Mouse (Mus musculus) embryonic facial prominence, embryonic 10.5 days (tissue): ENCODE data around the gene Mbd4. TPM values are rescaled to one million over a fixed set of nuclear protein-coding genes. Genes with fewer than 3 reads are reported as not detected.

Experiments
- DNase-seq: peaks from one replicate; pipeline ENCODE4 v3.0.0-alpha.2; 2017; ENCODE audit warnings: low spot score
- H3K27ac ChIP-seq: fragments of 300-500 bp; sonication (generic); replicated peaks from 2 replicates; pipeline ENCODE4 v1.5.1; 2016; ENCODE audit warnings: mild to moderate bottlenecking
- H3K27me3 ChIP-seq: fragments of 300-500 bp; sonication (generic); replicated peaks from 2 replicates; pipeline ENCODE4 v1.6.1; 2016; ENCODE audit warnings: low read depth, mild to moderate bottlenecking; ENCODE audit not compliant: poor library complexity, severe bottlenecking
- H3K36me3 ChIP-seq: fragments of 300-500 bp; sonication (generic); replicated peaks from 2 replicates; pipeline ENCODE4 v1.6.1; 2016; ENCODE audit warnings: mild to moderate bottlenecking, moderate library complexity
- H3K4me1 ChIP-seq: fragments of 300-500 bp; sonication (generic); 2 replicates; pipeline ENCODE4 v1.6.1; 2016
- H3K4me3 ChIP-seq: fragments of 300-500 bp; sonication (generic); 2 replicates; pipeline ENCODE4 v1.5.1; 2016; ENCODE audit warnings: mild to moderate bottlenecking, moderate library complexity
- H3K9me3 ChIP-seq: fragments of 300-500 bp; sonication (generic); 2 replicates; pipeline ENCODE4 v1.6.1; 2016; ENCODE audit warnings: mild to moderate bottlenecking
- WGBS: fragments of 180-500 bp; shearing (Covaris S2); methylation state at CpG from one replicate; pipeline ENCODE4 v1.1.7; 2016; 5-methylcytosine and 5-hydroxymethylcytosine counted together
- polyA plus RNA-seq: library from polyadenylated mRNA; unstranded; fragments of >200 nt; fragmentation: Nextera tagmentation; extraction: Ambion mirVana; gene quantifications from 2 replicates; pipeline ENCODE4 v1.2.1, GENCODE M21; 2016

Mbd4 gene
- 33.2 and 34.2 TPM in 2 replicates for polyA plus RNA-seq

DNA sequence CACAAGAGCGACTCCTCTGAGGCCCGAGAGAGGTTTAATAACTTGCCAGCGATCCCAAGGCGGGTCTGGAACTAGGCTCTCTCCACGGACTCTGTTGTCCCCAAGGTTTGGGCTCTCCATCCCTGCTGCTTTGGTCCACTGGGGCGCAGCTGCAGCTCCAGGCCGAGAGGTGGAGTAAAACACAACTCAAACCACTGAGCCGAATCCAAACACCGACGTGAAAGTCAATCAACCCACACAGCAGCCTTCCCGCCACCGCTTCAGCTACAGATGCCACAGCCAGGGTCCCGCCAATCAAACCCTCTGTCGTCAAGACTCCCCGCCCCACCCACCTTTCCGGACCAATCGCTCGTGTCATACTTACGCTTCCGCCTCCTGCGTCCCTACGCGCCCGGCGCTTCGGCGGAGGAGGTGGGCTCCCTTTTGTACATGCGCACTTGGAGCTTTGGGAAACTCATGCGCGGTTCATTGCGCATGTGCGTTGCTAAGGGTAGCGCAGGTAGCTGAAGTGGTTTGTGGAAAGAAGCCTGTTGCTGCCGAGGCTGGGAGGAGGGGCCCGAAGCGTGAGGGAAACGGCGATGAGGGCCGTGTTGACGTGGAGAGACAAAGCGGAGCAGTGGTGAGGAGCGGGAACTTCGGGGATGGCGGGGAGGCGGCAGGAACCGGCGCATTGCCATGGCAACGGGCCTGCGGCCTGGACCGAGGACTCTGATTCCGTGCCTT, at the start of gene Mbd4, which contains the start of gene Ift122:
TSS of gene Mbd4 (minus strand) at position 281 of the 723 bp plus-strand sequence.
TSS of gene Ift122 (plus strand) at position 380 of the 723 bp plus-strand sequence.
- Histone ChIP-seq H3K36me3 (peaks cover 23% of the 10 kb centered on the region), H3K9me3 (no peaks in the 10 kb centered on the region), H3K27ac (peak within 1 kb of the TSS; percentile 90), H3K4me3 (peak within 1 kb of the TSS; percentile 77), H3K4me1 (peaks cover 24% of the 10 kb centered on the region), H3K27me3 (no peaks in the 10 kb centered on the region)
- DNase-seq = peak; percentile 99
- under 1% methylated on average over 51 of the region's 51 CpGs for WGBS

DNA sequence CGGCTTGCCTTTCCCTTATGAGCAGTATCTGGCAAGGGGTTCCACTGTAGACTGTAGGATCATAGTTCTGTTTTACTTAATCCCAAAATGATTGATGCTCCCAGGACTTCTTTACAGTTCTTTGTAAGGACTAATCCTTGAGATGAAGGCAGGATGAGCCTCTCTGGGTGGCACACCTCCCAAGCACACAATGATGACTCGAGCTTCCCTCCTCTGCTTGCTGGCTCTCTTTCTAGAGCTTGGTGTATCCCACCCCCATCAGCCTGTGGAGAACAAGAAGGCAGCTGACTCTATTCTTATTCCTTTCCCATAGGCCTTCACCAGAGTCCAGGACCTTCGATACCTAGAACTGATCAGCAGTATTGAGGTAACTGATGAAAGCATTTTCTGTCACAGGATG, 49.4 kb upstream of the Mbd4 start:
- Histone ChIP-seq H3K4me1 (peaks cover 37% of the 10 kb centered on the region), H3K36me3 (peaks cover 64% of the 10 kb centered on the region), H3K9me3 (no peaks in the 10 kb centered on the region), H3K4me3 (no peak overlapping the region), H3K27me3 (no peaks in the 10 kb centered on the region), H3K27ac (no peak overlapping the region)
- 86% methylated on average over 3 of the region's 3 CpGs for WGBS
- no peak for DNase-seq

DNA sequence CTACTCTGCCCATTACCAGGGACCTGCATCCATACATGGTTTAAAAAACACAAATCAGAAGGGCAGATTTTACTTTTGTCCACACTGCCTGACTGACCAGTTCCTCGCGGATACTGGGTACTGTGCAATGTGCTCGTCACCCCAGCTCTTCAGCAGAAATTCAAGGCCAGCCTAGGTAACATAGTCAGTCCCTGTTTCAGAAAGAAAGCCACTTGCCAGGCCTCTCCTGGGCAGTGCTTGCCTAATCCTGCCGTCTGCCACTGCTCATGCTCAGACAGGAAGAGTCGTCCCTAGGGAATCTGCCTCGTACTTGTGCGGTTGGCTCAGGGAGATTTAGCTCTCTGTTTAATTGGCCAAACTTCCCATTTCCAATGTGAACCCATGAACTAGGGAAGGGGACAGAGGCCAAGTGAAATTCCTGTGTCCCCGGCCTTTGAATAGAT, 48.3 kb upstream of the Mbd4 start:
- DNase-seq = no peak
- no peaks in the 10 kb centered on the region for H3K27me3 ChIP-seq
- H3K36me3 ChIP-seq = peaks cover 58% of the 10 kb centered on the region
- H3K4me3 ChIP-seq = no peak overlapping the region
- 77% methylated on average over 8 of the region's 8 CpGs for WGBS
- H3K27ac ChIP-seq = no peak overlapping the region; the same call in 1 of the 2 replicates
- H3K4me1 ChIP-seq = peaks cover 44% of the 10 kb centered on the region
- no peaks in the 10 kb centered on the region for H3K9me3 ChIP-seq

DNA sequence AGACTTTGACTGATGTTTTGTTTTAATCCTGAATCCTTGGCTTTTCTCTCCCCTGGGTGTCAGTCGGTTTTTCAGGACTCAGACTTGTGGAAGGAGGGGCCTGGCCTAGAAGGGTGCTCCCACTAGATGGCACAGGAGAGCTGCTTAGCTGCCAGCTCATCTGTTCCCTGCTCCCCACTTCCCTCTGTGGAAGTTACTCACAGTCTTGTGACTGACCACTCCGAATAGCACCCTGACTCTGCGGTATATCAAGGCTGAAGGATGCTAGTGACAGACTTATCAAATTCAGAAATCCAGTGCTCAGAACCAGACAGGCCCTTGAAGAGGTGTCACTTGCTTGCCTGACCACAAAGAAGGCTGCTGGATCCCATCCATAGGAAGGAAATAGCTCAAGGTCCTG, 47.9 kb upstream of the Mbd4 start:
- peaks cover 58% of the 10 kb centered on the region for H3K36me3 ChIP-seq
- WGBS = 25% methylated on average over 3 of the region's 3 CpGs
- DNase-seq = peak; percentile 57
- no peak overlapping the region; the same call in 1 of the 2 replicates for H3K27ac ChIP-seq
- H3K4me3 ChIP-seq = no peak overlapping the region
- no peaks in the 10 kb centered on the region for H3K9me3 ChIP-seq
- H3K4me1 ChIP-seq = peaks cover 44% of the 10 kb centered on the region
- H3K27me3 ChIP-seq = no peaks in the 10 kb centered on the region

DNA sequence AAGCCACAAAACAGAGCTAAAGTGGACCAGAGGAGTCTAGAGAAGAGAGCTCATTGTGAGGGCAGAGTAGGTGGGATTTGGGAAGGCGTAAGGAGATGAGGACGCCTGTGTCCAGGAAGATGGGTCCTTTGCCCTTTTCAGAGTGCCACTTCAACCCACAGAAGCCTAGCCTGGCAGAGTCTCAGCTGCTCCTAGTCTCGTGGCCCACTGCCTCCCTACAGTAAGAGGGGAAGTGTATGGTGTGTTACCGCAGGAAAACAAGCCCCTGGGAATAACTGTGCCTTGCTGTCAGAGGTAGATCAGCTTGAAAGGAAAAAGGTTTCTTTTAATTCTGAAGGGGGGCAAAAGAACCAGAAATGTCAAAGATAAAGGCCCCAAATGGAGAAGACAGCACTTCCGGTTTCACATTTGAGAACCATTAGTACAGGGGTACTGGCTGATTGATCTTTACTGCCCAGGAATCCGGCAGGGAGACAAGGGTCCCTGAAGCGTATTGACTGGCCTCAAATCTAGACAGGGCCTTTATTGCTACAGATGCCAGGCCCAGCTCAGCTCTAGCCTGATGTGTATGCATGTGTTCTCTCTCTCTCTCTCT, 44.9 kb upstream of the Mbd4 start:
- Histone ChIP-seq H3K27ac (0 out of 2 replicates have a peak overlapping the region, but pooled peaks have one; percentile 30), H3K27me3 (no peaks in the 10 kb centered on the region), H3K4me1 (peaks cover 36% of the 10 kb centered on the region), H3K9me3 (no peaks in the 10 kb centered on the region), H3K36me3 (peaks cover 50% of the 10 kb centered on the region), H3K4me3 (no peak overlapping the region)
- DNase-seq = no peak
- 74% methylated on average over 7 of the region's 7 CpGs for WGBS

DNA sequence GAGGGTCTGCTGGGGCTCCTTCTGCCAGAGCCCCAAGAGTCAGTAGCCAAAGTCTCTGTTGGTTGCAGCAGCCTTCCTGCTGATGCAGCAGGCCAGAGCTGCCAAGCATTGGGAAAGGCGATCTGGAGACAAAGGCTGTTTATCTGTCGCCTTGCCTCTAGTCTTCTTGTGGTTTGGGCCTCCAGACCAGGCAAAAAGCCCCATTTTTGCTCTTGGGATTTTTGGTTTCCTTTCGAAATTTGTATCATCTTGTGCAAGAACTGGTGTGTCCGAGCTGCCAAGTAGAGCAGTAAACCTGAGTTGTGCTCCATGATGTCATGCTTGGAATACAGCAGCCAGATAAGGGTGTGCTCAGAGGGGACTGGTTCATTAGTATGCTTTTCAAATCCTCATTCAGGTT, 43.9 kb upstream of the Mbd4 start:
- H3K27ac ChIP-seq = no peak overlapping the region; the same call in 1 of the 2 replicates
- WGBS = 77% methylated on average over 4 of the region's 4 CpGs

DNA sequence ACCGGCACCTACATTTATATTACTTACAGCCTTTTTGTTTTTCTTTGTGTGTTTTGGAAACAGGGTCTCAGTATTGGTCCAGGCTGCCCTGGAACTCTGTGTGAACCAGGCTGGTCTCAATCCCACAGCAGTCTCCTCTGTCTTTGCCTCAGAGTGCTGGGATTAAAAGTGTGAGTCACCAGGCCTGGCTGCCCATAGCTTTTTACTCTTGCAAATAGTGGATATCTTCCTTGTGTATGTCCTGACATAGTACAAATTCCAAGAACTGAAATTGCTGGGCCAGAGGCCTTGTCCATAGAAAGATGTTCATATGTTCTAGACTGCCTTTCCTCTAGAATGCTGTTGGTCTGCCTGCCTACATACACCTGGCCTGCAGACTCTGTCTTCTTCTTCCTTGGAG, 43.2 kb upstream of the Mbd4 start:
- no peak overlapping the region for H3K27ac ChIP-seq
- H3K27me3 ChIP-seq = no peaks in the 10 kb centered on the region
- H3K36me3 ChIP-seq = peaks cover 55% of the 10 kb centered on the region
- no peaks in the 10 kb centered on the region for H3K9me3 ChIP-seq
- DNase-seq = no peak
- peaks cover 38% of the 10 kb centered on the region for H3K4me1 ChIP-seq
- no peak overlapping the region for H3K4me3 ChIP-seq
- 55% methylated on average over 1 of the region's 1 CpGs for WGBS

More for the DNA sequence above, 43.9 kb upstream of the Mbd4 start:
- DNase-seq = no peak
- no peaks in the 10 kb centered on the region for H3K27me3 ChIP-seq
- peaks cover 38% of the 10 kb centered on the region for H3K4me1 ChIP-seq
- H3K36me3 ChIP-seq = peaks cover 47% of the 10 kb centered on the region
- no peak overlapping the region for H3K4me3 ChIP-seq
- H3K9me3 ChIP-seq = no peaks in the 10 kb centered on the region

DNA sequence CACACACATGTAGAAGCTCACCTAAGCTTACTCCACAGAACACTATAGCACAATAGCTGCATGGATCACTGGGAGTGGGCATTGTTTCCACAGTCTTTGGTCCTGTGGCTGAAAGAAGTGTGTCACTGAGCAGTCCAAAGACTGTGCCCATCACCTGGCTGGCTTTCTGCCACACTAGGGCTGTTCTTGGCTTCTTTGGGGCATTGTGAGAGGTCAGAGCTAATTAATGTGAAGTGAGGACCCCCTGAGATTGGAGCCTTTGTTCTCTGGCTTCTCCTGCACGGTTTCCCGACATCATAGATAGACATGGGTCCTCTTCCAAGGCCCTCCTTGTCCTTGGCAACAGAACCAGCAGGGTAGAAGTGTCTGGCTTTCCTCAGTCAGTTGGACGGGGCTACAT, 39.2 kb upstream of the Mbd4 start:
- H3K36me3 ChIP-seq = peaks cover 71% of the 10 kb centered on the region
- 76% methylated on average over 3 of the region's 3 CpGs for WGBS
- H3K4me1 ChIP-seq = peaks cover 24% of the 10 kb centered on the region
- H3K27ac ChIP-seq = no peak overlapping the region
- DNase-seq = no peak
- H3K4me3 ChIP-seq = no peak overlapping the region
- peaks cover 7% of the 10 kb centered on the region; the same call in 1 of the 2 replicates for H3K9me3 ChIP-seq
- no peaks in the 10 kb centered on the region for H3K27me3 ChIP-seq

DNA sequence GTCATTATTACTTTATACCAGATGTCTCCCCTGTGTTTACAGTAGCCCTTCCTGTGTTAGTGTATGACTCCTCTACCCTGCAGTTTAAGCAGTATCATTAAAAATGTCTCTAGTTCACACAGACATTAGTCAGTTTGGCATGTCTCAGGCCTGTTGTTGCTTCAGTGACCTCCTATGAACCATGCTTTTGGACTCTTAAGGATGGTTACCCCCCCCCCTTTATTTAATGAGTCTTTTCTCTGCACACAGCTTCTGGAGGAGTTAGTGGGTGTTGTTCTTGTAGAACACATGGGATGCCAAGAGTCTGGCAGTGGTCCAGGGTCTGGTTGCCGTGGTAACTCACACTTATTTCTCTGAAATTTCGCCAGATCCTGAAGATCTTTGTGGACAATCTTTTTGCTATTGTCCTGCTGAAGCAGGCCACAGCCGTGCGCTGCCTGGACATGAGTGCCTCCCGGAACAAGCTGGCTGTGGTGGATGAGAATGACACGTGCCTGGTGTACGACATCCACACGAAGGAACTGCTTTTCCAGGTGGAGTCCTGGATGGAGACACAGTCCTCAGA, 38.4 kb upstream of the Mbd4 start:
- Histone ChIP-seq H3K27me3 (no peaks in the 10 kb centered on the region), H3K4me1 (peaks cover 23% of the 10 kb centered on the region), H3K27ac (0 out of 2 replicates have a peak overlapping the region, but pooled peaks have one; percentile 1), H3K9me3 (peaks cover 7% of the 10 kb centered on the region; the same call in 1 of the 2 replicates), H3K36me3 (peaks cover 75% of the 10 kb centered on the region), H3K4me3 (no peak overlapping the region)
- no peak for DNase-seq
- 84% methylated on average over 8 of the region's 8 CpGs for WGBS

DNA sequence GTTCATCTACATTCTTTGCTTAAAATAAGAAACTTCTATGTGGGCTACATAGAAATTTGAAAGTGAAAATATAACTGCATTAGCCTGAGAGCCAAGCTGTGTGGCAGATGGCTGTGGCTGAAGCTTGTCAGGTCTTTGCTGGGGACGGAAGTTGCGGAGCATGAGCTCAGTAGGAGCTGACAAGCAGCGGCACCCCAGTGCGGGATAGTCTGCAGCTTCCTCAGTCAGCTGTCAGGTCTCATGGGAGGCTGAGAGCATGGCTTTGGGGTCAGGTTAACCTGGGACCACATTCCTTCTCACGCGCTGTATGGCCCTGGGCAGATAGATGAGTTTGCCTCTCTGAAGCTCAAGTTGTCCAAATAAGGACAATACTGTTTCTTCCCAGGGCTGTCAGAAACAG, 37.9 kb upstream of the Mbd4 start:
- no peak for DNase-seq
- H3K4me3 ChIP-seq = no peak overlapping the region
- H3K9me3 ChIP-seq = peaks cover 7% of the 10 kb centered on the region; the same call in 1 of the 2 replicates
- peaks cover 73% of the 10 kb centered on the region for H3K36me3 ChIP-seq
- H3K27ac ChIP-seq = no peak overlapping the region
- WGBS = 76% methylated on average over 6 of the region's 6 CpGs
- H3K4me1 ChIP-seq = peaks cover 25% of the 10 kb centered on the region
- no peaks in the 10 kb centered on the region for H3K27me3 ChIP-seq

DNA sequence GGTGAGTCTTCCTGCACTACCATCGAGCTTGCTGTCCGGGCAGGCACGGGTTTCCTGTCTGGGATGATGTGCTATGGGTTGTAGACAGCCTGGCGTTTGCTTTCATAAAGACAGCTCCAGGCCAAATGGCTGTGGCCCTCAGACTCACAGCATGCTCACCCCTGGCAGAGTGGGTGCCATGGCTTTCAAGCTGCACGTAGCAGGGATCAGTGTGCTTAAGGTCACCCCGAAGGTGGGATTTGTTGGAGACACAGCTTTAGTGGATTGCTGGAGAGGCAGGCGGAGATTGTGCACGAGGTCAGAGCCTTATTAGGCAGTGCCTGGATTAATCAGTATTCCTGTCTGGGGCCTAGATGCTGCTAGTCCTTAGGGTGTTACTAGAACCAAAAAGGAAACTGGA, 37.4 kb upstream of the Mbd4 start:
- peaks cover 76% of the 10 kb centered on the region for H3K36me3 ChIP-seq
- no peak for DNase-seq
- H3K9me3 ChIP-seq = peaks cover 7% of the 10 kb centered on the region; the same call in 1 of the 2 replicates
- H3K27me3 ChIP-seq = no peaks in the 10 kb centered on the region
- 90% methylated on average over 8 of the region's 8 CpGs for WGBS
- peaks cover 25% of the 10 kb centered on the region for H3K4me1 ChIP-seq
- peak overlapping the region; percentile 24; the same call in 1 of the 2 replicates for H3K27ac ChIP-seq
- no peak overlapping the region for H3K4me3 ChIP-seq

DNA sequence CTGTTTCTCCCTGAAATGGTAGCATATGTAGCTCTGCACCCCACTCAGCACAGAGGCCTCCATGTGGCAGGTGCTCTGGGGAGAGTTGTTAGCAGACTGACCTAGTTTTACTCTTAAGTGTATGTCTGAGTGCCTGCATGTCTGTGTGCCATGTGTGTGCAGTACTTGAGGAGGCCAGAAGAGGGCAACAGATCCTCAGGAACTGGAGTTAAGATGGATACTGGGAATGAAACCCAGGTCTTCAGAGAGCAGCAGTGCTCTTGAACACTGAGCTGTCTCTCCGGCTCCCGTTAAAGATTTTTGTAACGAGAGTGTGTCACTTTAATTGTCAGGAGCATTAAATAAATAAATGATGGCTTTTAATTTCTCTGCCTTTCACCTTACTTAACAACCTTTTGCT, 35.1 kb upstream of the Mbd4 start:
- peak; percentile 42 for DNase-seq
- peaks cover 25% of the 10 kb centered on the region for H3K4me1 ChIP-seq

More for the DNA sequence above, 35.1 kb upstream of the Mbd4 start:
- H3K27me3 ChIP-seq = no peaks in the 10 kb centered on the region
- peaks cover 80% of the 10 kb centered on the region for H3K36me3 ChIP-seq
- no peak overlapping the region for H3K27ac ChIP-seq
- 92% methylated on average over 3 of the region's 3 CpGs for WGBS
- H3K4me3 ChIP-seq = no peak overlapping the region
- peaks cover 7% of the 10 kb centered on the region; the same call in 1 of the 2 replicates for H3K9me3 ChIP-seq
